Mouse (Mus musculus): ENCODE measurements around the gene Reep3.

DNA sequence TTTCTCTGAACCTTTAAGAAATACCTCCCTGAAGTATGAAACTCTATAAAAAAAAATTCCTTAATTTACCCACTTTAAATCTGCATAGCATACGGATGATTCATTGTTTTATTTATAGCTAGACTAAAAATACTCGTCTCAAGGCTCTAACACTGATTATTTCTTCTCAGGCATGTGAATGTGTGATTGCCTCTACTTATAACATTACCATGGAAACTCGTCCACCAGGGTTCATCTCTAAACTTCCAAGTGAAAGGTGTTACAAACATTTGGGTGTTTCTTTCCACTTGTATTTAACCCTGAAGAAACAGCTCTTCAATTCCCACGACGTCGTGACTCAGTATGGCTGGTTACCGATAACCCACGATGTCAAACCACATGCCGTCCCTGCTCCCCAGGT lies 73.7 kb downstream of the Reep3 start:
- TF ChIP-seq USF1 (IDR thresholded peaks at IDR 0.05; ENCODE audit: low read depth) (no peak), POLR2A (IDR thresholded peaks at IDR 0.05; ENCODE audit: insufficient read length, low read depth) (no peak), TCF12 (IDR thresholded peaks at IDR 0.05; ENCODE audit: insufficient read depth, poor library complexity, severe bottlenecking) (no peak), MYOG (IDR thresholded peaks at IDR 0.05; ENCODE audit: control insufficient read depth in 1 of 3, insufficient read depth in 1 of 3, insufficient read length in 2 of 3, low read depth in 2 of 3) (no peak)

Data from myocyte (in vitro differentiated cells).